Mouse (Mus musculus) stomach, postnatal 0 days (tissue): ENCODE measurements around the gene Piga. TPM values are rescaled to one million over a fixed set of nuclear protein-coding genes. Genes with fewer than 3 reads are reported as not detected.
A peak's percentile ranks its signal among the peaks of the same experiment; 100 is the strongest.

Source experiments
- ATAC-seq: fragments of 200-750 bp; cut with Nextera tagmentation; 2 replicates; pipeline ENCODE4 v1.8.0; 2017; ENCODE audit not compliant: low FRiP score, low TSS enrichment
- DNase-seq: peaks from one replicate; pipeline ENCODE4 v3.0.0-alpha.2; 2016; ENCODE audit warnings: low spot score
- H3K27ac ChIP-seq: fragments of 300-500 bp; sonication (generic); replicated peaks from 2 replicates; pipeline ENCODE4 v1.5.1; 2014; ENCODE audit warnings: mild to moderate bottlenecking, control low read depth
- H3K27me3 ChIP-seq: fragments of 300-500 bp; sonication (generic); 2 replicates; pipeline ENCODE4 v1.6.1; 2014; ENCODE audit warnings: low read length; ENCODE audit not compliant: control insufficient read depth, insufficient read depth
- H3K36me3 ChIP-seq: fragments of 300-500 bp; sonication (generic); 2 replicates; pipeline ENCODE4 v1.6.1; 2014; ENCODE audit warnings: low read length, mixed read lengths; ENCODE audit not compliant: control insufficient read depth, insufficient read depth
- H3K4me1 ChIP-seq: fragments of 300-500 bp; sonication (generic); replicated peaks from 2 replicates; pipeline ENCODE4 v1.6.1; 2014; ENCODE audit warnings: antibody characterized with exemption; ENCODE audit not compliant: control insufficient read depth, insufficient read depth
- H3K4me2 ChIP-seq: fragments of 300-500 bp; sonication (generic); replicated peaks from 2 replicates; pipeline ENCODE4 v1.6.1; 2014; ENCODE audit warnings: low read depth, mild to moderate bottlenecking, control low read depth, moderate library complexity
- H3K4me3 ChIP-seq: fragments of 300-500 bp; sonication (generic); 2 replicates; pipeline ENCODE4 v1.5.1; 2014; ENCODE audit warnings: low read depth, low read length, control low read depth
- H3K9ac ChIP-seq: fragments of 300-500 bp; sonication (generic); 2 replicates; pipeline ENCODE4 v1.6.1; 2014; ENCODE audit warnings: mild to moderate bottlenecking, low read length, control low read depth, mixed read lengths
- H3K9me3 ChIP-seq: fragments of 300-500 bp; sonication (generic); 2 replicates; pipeline ENCODE4 v1.6.1; 2016; ENCODE audit warnings: low read length; ENCODE audit not compliant: control insufficient read depth
- CTCF ChIP-seq: IDR thresholded peaks from 2 replicates; pipeline ENCODE4 v1.5.1; 2016; ENCODE audit warnings: antibody characterized with exemption, low read depth, mild to moderate bottlenecking, moderate library complexity
- EP300 ChIP-seq: optimal IDR thresholded peaks from 2 replicates; pipeline ENCODE3; 2016; ENCODE audit warnings: antibody characterized with exemption
- WGBS: fragments of 180-500 bp; shearing (Covaris S2); extraction: QIAGEN DNeasy Blood & Tissue Kit; methylation state at CpG from one replicate; pipeline ENCODE4 v1.1.7; 2014; 5-methylcytosine and 5-hydroxymethylcytosine counted together
- polyA plus RNA-seq: library from polyadenylated mRNA; unstranded; fragments of >200 nt; fragmentation: Nextera tagmentation; extraction: Ambion mirVana; gene quantifications from 2 replicates; pipeline ENCODE4 v1.2.1, GENCODE M21; 2015

Gene Piga
- polyA plus RNA-seq, 1 experiment from 2014 or later, result 5.6 TPM

- H3K4me2 ChIP-seq, result no peak overlapping the region
- no peak overlapping the region for H3K9ac ChIP-seq
- DNase-seq (no peak), ATAC-seq (no peak)
- H3K4me1 ChIP-seq, result no peaks in the 10 kb centered on the region
- 85% methylated on average over 2 of the region's 2 CpGs for WGBS
- no peaks in the 10 kb centered on the region for H3K27me3 ChIP-seq
- H3K4me3 ChIP-seq, result no peak overlapping the region
- no peak overlapping the region for H3K27ac ChIP-seq
- TF ChIP-seq CTCF (no peak), EP300 (no peak)
- H3K9me3 ChIP-seq, result no peaks in the 10 kb centered on the region
- no peaks in the 10 kb centered on the region for H3K36me3 ChIP-seq
These were observed 2.8 kb upstream of the Piga start for GRCm38 (mm10) chrX:164416803-164417202.

- no peak for ATAC-seq
- H3K36me3 ChIP-seq, result no peaks in the 10 kb centered on the region
These were observed 1.6 kb upstream of the Piga start for GRCm38 (mm10) chrX:164418008-164418407.

GRCm38 (mm10) chrX:164419955-164420354 lies 368 bp downstream of the Piga start:
- DNase-seq (no peak), ATAC-seq (no peak; the same call in 1 of the 2 replicates)
- Histone ChIP-seq H3K4me1 (no peaks in the 10 kb centered on the region), H3K4me2 (peak overlapping the region; percentile 62), H3K9ac (peak overlapping the region; percentile 73), H3K9me3 (no peaks in the 10 kb centered on the region), H3K36me3 (no peaks in the 10 kb centered on the region), H3K4me3 (peak overlapping the region; percentile 56), H3K27ac (peak overlapping the region; percentile 78), H3K27me3 (no peaks in the 10 kb centered on the region)
- WGBS, result 16% methylated on average over 13 of the region's 13 CpGs
- TF ChIP-seq CTCF (no peak), EP300 (no peak)

More at GRCm38 (mm10) chrX:164418008-164418407, 1.6 kb upstream of the Piga start:
- no peak overlapping the region for H3K4me2 ChIP-seq
- H3K4me3 ChIP-seq, result no peak overlapping the region
- H3K4me1 ChIP-seq, result no peaks in the 10 kb centered on the region
- no peak overlapping the region for H3K9ac ChIP-seq
- no peaks in the 10 kb centered on the region for H3K27me3 ChIP-seq
- no peak for DNase-seq
- no peak for TF ChIP-seq EP300
- TF ChIP-seq CTCF, result no peak
- H3K9me3 ChIP-seq, result no peaks in the 10 kb centered on the region
- H3K27ac ChIP-seq, result no peak overlapping the region

- ATAC-seq, result no peak
- H3K4me3 ChIP-seq, result peak overlapping the region; percentile 56
- WGBS, result 33% methylated on average over 3 of the region's 3 CpGs
- H3K9me3 ChIP-seq, result no peaks in the 10 kb centered on the region
- no peaks in the 10 kb centered on the region for H3K36me3 ChIP-seq
- peak overlapping the region; percentile 62 for H3K4me2 ChIP-seq
- no peaks in the 10 kb centered on the region for H3K4me1 ChIP-seq
- no peak for TF ChIP-seq CTCF
- no peak for TF ChIP-seq EP300
- no peaks in the 10 kb centered on the region for H3K27me3 ChIP-seq
- H3K27ac ChIP-seq, result no peak overlapping the region
- no peak for DNase-seq
- peak overlapping the region; percentile 73; the same call in 1 of the 2 replicates for H3K9ac ChIP-seq
These were observed 931 bp downstream of the Piga start for GRCm38 (mm10) chrX:164420518-164420917.

- H3K4me2 ChIP-seq, result no peak overlapping the region
- no peak for ATAC-seq
- 77% methylated on average over 1 of the region's 1 CpGs for WGBS
- H3K9me3 ChIP-seq, result no peaks in the 10 kb centered on the region
- DNase-seq, result no peak
- no peak overlapping the region for H3K27ac ChIP-seq
- TF ChIP-seq EP300 (no peak), CTCF (no peak)
- H3K4me1 ChIP-seq, result no peaks in the 10 kb centered on the region
- no peak overlapping the region for H3K9ac ChIP-seq
- H3K27me3 ChIP-seq, result no peaks in the 10 kb centered on the region
- H3K4me3 ChIP-seq, result no peak overlapping the region
- no peaks in the 10 kb centered on the region for H3K36me3 ChIP-seq
These were observed 5.2 kb downstream of the Piga start for GRCm38 (mm10) chrX:164424821-164425220.

GRCm38 (mm10) chrX:164427295-164427694 lies 7.7 kb downstream of the Piga start:
- Histone ChIP-seq H3K27me3 (no peaks in the 10 kb centered on the region), H3K4me3 (no peak overlapping the region), H3K9me3 (no peaks in the 10 kb centered on the region), H3K9ac (no peak overlapping the region), H3K4me2 (no peak overlapping the region), H3K36me3 (no peaks in the 10 kb centered on the region), H3K4me1 (no peaks in the 10 kb centered on the region), H3K27ac (no peak overlapping the region)
- no peak for ATAC-seq
- no peak for TF ChIP-seq EP300
- TF ChIP-seq CTCF, result no peak
- WGBS, result 63% methylated on average over 4 of the region's 4 CpGs
- no peak for DNase-seq
